Mouse (Mus musculus) hindbrain, embryonic 16.5 days (tissue): ENCODE measurements around the gene Espl1. TPM values are rescaled to one million over a fixed set of nuclear protein-coding genes. Genes with fewer than 3 reads are reported as not detected.
"Not testable (repeated sequence)": the region's sequence is repeated elsewhere in the genome, so short reads cannot be mapped to it uniquely, and the experiment has no call there.

Experiments
- ATAC-seq: fragments of 200-750 bp; cut with Nextera tagmentation; 2 replicates; pipeline ENCODE4 v1.8.0; 2017; ENCODE audit warnings: moderate TSS enrichment, moderate library complexity
- H3K27ac ChIP-seq: fragments of 300-500 bp; sonication (generic); 2 replicates; pipeline ENCODE4 v1.5.1; 2014; ENCODE audit warnings: low read depth, mild to moderate bottlenecking, control low read depth, low read length, moderate library complexity
- H3K27me3 ChIP-seq: fragments of 300-500 bp; sonication (generic); replicated peaks from 2 replicates; pipeline ENCODE4 v1.6.1; 2014; ENCODE audit warnings: low read length; ENCODE audit not compliant: control insufficient read depth, insufficient read depth
- H3K36me3 ChIP-seq: fragments of 300-500 bp; sonication (generic); 2 replicates; pipeline ENCODE4 v1.6.1; 2014; ENCODE audit warnings: mild to moderate bottlenecking, low read length, moderate library complexity, mixed read lengths; ENCODE audit not compliant: control insufficient read depth, insufficient read depth
- H3K4me1 ChIP-seq: fragments of 300-500 bp; sonication (generic); 2 replicates; pipeline ENCODE4 v1.6.1; 2014; ENCODE audit warnings: low read depth, low read length; ENCODE audit not compliant: control insufficient read depth, insufficient read depth
- H3K4me2 ChIP-seq: fragments of 300-500 bp; sonication (generic); 2 replicates; pipeline ENCODE4 v1.6.1; 2014; ENCODE audit warnings: mild to moderate bottlenecking, low read length, control low read depth, moderate library complexity
- H3K4me3 ChIP-seq: fragments of 300-500 bp; sonication (generic); 2 replicates; pipeline ENCODE4 v1.5.1; 2014; ENCODE audit warnings: mild to moderate bottlenecking, low read length, control low read depth, moderate library complexity
- H3K9ac ChIP-seq: fragments of 300-500 bp; sonication (generic); 2 replicates; pipeline ENCODE4 v1.6.1; 2014; ENCODE audit warnings: low read depth, mild to moderate bottlenecking, control low read depth, low read length, moderate library complexity
- H3K9me3 ChIP-seq: fragments of 300-500 bp; sonication (generic); 2 replicates; pipeline ENCODE4 v1.6.1; 2014; ENCODE audit warnings: mild to moderate bottlenecking, low read length, moderate library complexity; ENCODE audit not compliant: control insufficient read depth
- WGBS: fragments of 180-500 bp; shearing (Covaris S2); extraction: QIAGEN DNeasy Blood & Tissue Kit; methylation state at CpG from one replicate; pipeline ENCODE4 v1.1.7; 2014; 5-methylcytosine and 5-hydroxymethylcytosine counted together
- polyA plus RNA-seq: library from polyadenylated mRNA; unstranded; fragments of >200 nt; fragmentation: Nextera tagmentation; extraction: Ambion mirVana; gene quantifications from 2 replicates; pipeline ENCODE4 v1.2.1, GENCODE M21; 2015

Espl1 gene
- polyA plus RNA-seq, 1 experiment from 2014 or later: 4.1 TPM

GRCm38 (mm10) chr15:102324654-102325473 is 28.8 kb downstream of the Espl1 start:
- WGBS: 75% methylated on average over 12 of the region's 12 CpGs
- Histone ChIP-seq H3K36me3 (peaks cover 3% of the 10 kb centered on the region), H3K27me3 (no peaks in the 10 kb centered on the region), H3K4me2 (peak overlapping the region; percentile 53), H3K4me3 (no peak overlapping the region), H3K9me3 (no peaks in the 10 kb centered on the region), H3K4me1 (peaks cover 10% of the 10 kb centered on the region), H3K27ac (no peak overlapping the region), H3K9ac (no peak overlapping the region)
- no peak for ATAC-seq

- Histone ChIP-seq H3K4me1 (peaks cover 10% of the 10 kb centered on the region), H3K27ac (peak within 1 kb of the TSS; percentile 78), H3K4me2 (peak within 1 kb of the TSS; percentile 73), H3K9ac (peak within 1 kb of the TSS; percentile 82), H3K27me3 (no peaks in the 10 kb centered on the region), H3K9me3 (no peaks in the 10 kb centered on the region), H3K36me3 (peaks cover 10% of the 10 kb centered on the region), H3K4me3 (peak within 1 kb of the TSS; percentile 83)
- WGBS: 0% methylated on average over 40 of the region's 40 CpGs
- peak; percentile 95 for ATAC-seq
Measured at GRCm38 (mm10) chr15:102326022-102326576, 30.0 kb downstream of the Espl1 start, which contains the start of gene Pfdn5. Gene Pfdn5 (plus strand): TSS chr15:102326116.

GRCm38 (mm10) chr15:102326892-102327291 is 30.8 kb downstream of the Espl1 start:
- Histone ChIP-seq H3K27me3 (no peaks in the 10 kb centered on the region), H3K9ac (peak overlapping the region; percentile 82), H3K36me3 (peaks cover 10% of the 10 kb centered on the region), H3K27ac (no peak overlapping the region), H3K4me1 (peaks cover 14% of the 10 kb centered on the region), H3K9me3 (no peaks in the 10 kb centered on the region), H3K4me2 (peak overlapping the region; percentile 73), H3K4me3 (peak overlapping the region; percentile 83)
- no peak for ATAC-seq
- 69% methylated on average over 8 of the region's 8 CpGs for WGBS

- peaks cover 23% of the 10 kb centered on the region for H3K4me1 ChIP-seq
- H3K27me3 ChIP-seq: no peaks in the 10 kb centered on the region
- peak within 1 kb of the TSS; percentile 80 for H3K4me3 ChIP-seq
- H3K4me2 ChIP-seq: peak within 1 kb of the TSS; percentile 90
- peak within 1 kb of the TSS; percentile 73 for H3K9ac ChIP-seq
- peaks cover 27% of the 10 kb centered on the region for H3K36me3 ChIP-seq
- no peaks in the 10 kb centered on the region for H3K9me3 ChIP-seq
- peak within 1 kb of the TSS; percentile 66 for H3K27ac ChIP-seq
- peak; percentile 97 for ATAC-seq
- under 1% methylated on average over 30 of the region's 30 CpGs for WGBS
Measured at GRCm38 (mm10) chr15:102331610-102332015, 35.5 kb downstream of the Espl1 start, which contains the start of gene Myg1. Gene Myg1 (plus strand): TSS chr15:102331709.

GRCm38 (mm10) chr15:102335254-102335653 is 39.2 kb downstream of the Espl1 start:
- ATAC-seq: no peak

GRCm38 (mm10) chr15:102335925-102336324 is 39.9 kb downstream of the Espl1 start:
- Histone ChIP-seq H3K36me3 (peaks cover 29% of the 10 kb centered on the region), H3K4me1 (peaks cover 17% of the 10 kb centered on the region)
- not testable (repeated sequence) for H3K9me3 ChIP-seq, H3K27ac ChIP-seq, H3K9ac ChIP-seq, H3K4me2 ChIP-seq, ATAC-seq, H3K27me3 ChIP-seq, H3K4me3 ChIP-seq
- WGBS: 96% methylated on average over 5 of the region's 5 CpGs

More at GRCm38 (mm10) chr15:102335254-102335653, 39.2 kb downstream of the Espl1 start:
- Histone ChIP-seq H3K9ac (no peak overlapping the region), H3K9me3 (no peaks in the 10 kb centered on the region), H3K4me1 (peaks cover 17% of the 10 kb centered on the region), H3K27me3 (no peaks in the 10 kb centered on the region), H3K4me3 (no peak overlapping the region), H3K36me3 (peaks cover 32% of the 10 kb centered on the region), H3K27ac (no peak overlapping the region), H3K4me2 (no peak overlapping the region)
- 83% methylated on average over 8 of the region's 8 CpGs for WGBS

- Histone ChIP-seq H3K9me3 (no peaks in the 10 kb centered on the region), H3K36me3 (peaks cover 29% of the 10 kb centered on the region), H3K9ac (no peak overlapping the region), H3K4me3 (no peak overlapping the region), H3K27me3 (no peaks in the 10 kb centered on the region), H3K27ac (no peak overlapping the region), H3K4me2 (no peak overlapping the region), H3K4me1 (peaks cover 13% of the 10 kb centered on the region)
- ATAC-seq: no peak
- 87% methylated on average over 4 of the region's 4 CpGs for WGBS
Measured at GRCm38 (mm10) chr15:102336946-102337345, 40.9 kb downstream of the Espl1 start.

GRCm38 (mm10) chr15:102339612-102340011 is 43.5 kb downstream of the Espl1 start:
- Histone ChIP-seq H3K4me1 (no peaks in the 10 kb centered on the region), H3K9me3 (no peaks in the 10 kb centered on the region), H3K27me3 (no peaks in the 10 kb centered on the region), H3K9ac (no peak overlapping the region), H3K4me2 (no peak overlapping the region), H3K27ac (no peak overlapping the region), H3K36me3 (peaks cover 21% of the 10 kb centered on the region; the same call in 1 of the 2 replicates), H3K4me3 (no peak overlapping the region)
- ATAC-seq: no peak
- 74% methylated on average over 5 of the region's 5 CpGs for WGBS

GRCm38 (mm10) chr15:102341580-102341979 is 45.5 kb downstream of the Espl1 start:
- Histone ChIP-seq H3K36me3 (peaks cover 13% of the 10 kb centered on the region; the same call in 1 of the 2 replicates), H3K9me3 (no peaks in the 10 kb centered on the region), H3K27ac (no peak overlapping the region), H3K9ac (no peak overlapping the region), H3K4me3 (no peak overlapping the region), H3K27me3 (no peaks in the 10 kb centered on the region), H3K4me1 (no peaks in the 10 kb centered on the region), H3K4me2 (no peak overlapping the region)
- no peak for ATAC-seq
- 0% methylated on average over 1 of the region's 1 CpGs for WGBS
